Mouse (Mus musculus) frontal cortex, adult 2 months (tissue): ENCODE results near the gene Srgap3. TPM values are rescaled to one million over a fixed set of nuclear protein-coding genes. Genes with fewer than 3 reads are reported as not detected.

Experiments
- DNase-seq, 2 experiments: peaks; one replicate each; pipeline ENCODE4 v3.0.0; 2022; ENCODE audit warnings: low spot score in 1 of 2; ENCODE audit errors: extremely low spot score in 1 of 2
- polyA plus RNA-seq: library from polyadenylated mRNA; depleted of rRNA; stranded (reverse); fragments of >200 nt; gene quantifications from 2 replicates; pipeline ENCODE4 v1.2.3, GENCODE M21; 2012

Srgap3 gene
- polyA plus RNA-seq, 1 experiment, result 124 TPM

- no peak for DNase-seq
These were observed 121.4 kb downstream of the Srgap3 start for GRCm38 (mm10) chr6:112825657-112826056.

DNA sequence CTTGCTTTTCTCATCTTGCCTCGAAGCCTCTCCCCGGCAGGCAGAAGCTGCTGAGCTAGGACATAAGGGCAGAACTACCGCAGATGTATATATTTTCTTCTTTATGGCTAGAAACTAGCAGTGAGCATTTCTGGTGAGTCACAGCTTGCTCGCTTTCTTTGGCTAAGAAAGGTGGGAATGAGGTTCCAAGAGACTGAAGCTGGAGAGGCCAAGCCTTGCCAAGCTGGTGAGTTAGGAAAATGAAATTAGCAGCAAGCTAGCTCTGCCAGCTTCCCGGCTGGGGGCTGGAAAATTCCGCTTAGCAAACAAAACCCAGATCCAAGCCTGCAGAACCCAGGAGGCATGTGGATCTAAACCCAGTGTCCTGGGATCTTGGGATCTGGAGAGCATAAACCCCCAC, 124.0 kb downstream of the Srgap3 start:
- peak; percentile 85 to 87 for DNase-seq

- DNase-seq, result peak; percentile 37 to 62
These were observed 126.6 kb downstream of the Srgap3 start for GRCm38 (mm10) chr6:112820298-112820992.

GRCm38 (mm10) chr6:112818403-112818901, 128.6 kb downstream of the Srgap3 start:
- DNase-seq, result no peak

GRCm38 (mm10) chr6:112815604-112816003, 131.5 kb downstream of the Srgap3 start:
- no peak for DNase-seq

DNA sequence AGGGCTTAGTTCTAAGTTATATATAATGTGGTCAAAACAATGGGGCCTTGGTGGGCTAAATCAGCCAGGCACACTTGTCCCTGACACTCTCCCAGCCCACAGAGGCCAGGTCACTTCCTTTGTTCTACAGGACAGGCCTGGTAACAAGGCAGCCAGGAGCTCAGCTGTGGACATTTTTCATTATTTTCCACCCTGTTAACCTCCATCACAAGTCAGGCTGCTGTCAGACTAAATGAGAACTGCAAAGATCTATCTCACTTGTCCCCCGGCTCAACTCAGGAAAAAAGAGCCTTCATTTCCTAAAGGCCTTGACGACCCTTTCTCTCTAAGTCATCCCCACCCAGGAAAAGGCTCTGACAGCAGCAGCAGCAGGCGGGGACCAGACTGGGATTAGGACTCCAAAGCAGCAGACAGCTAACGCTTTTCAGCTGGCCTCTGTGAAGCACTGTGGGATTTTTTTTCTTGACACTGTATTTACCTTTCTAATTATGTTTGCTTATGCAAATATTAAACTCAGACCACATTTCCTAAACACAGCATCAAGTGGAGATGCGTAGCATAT, 132.5 kb downstream of the Srgap3 start:
- no peak for DNase-seq

- DNase-seq, result no peak
These were observed 134.2 kb downstream of the Srgap3 start for GRCm38 (mm10) chr6:112812884-112813283.

DNA sequence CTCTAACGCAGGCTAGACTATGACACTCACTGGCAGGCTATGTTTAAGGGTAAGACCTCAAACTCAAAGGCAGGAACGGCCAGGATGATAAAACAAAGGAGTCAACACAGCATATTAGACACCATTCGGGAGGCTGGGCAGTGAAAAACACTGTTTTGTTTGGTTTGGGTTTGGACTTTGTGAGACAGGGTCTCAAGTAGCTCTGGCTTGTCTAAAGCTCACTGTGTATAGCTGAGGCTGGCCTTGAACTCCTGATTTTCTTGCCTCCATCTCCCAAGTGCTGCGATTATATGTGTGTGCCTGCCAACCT, 136.6 kb downstream of the Srgap3 start:
- no peak for DNase-seq

- peak; percentile 63 to 69 for DNase-seq
These were observed 137.2 kb downstream of the Srgap3 start for GRCm38 (mm10) chr6:112809658-112810520.

DNA sequence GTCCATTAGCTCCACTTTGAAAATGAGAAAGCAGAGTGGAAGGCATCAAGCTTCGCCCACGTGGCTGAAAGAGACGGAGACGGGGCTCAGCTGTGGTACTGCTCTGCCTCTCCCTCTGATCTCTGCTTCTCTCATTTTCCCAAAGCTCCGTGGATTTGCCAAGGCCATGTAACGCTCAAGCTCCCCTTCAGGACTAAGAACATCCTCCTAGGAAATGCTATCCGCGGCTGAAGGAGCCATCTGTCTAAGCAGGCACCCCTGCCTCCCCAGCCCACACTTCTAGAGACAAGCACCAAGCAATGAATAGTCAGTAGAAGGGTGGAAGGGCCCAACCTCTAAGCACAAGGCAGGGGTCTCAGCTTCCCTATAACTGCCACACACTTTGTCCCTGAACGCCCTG, 138.3 kb downstream of the Srgap3 start:
- DNase-seq, result no peak

DNA sequence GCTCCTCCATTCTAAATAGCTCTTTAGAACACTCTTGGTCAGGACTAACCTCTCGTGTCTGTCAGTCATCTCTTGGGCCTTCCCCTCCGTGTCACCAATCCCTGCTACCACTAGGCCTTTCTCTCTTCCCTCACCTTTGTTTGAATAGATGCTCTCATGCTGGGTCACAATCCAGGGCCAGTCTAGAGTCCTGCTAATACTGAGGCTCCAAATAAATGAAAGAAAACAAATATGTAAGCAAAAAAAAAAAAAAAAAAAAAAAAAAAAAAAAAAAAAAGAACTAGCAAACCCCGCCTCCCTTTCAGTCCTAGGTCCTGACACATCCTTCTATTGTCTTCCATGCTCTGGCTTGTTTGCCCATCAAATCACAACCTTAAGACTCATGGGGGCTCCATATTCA, 145.1 kb downstream of the Srgap3 start:
- DNase-seq, result no peak

GRCm38 (mm10) chr6:112798378-112798777, 148.7 kb downstream of the Srgap3 start:
- DNase-seq, result no peak

GRCm38 (mm10) chr6:112796607-112797006, 150.5 kb downstream of the Srgap3 start:
- no peak for DNase-seq

- peak in 1 of 2 experiments; percentile 28 for DNase-seq
These were observed 153.2 kb downstream of the Srgap3 start for GRCm38 (mm10) chr6:112793887-112794286.

DNA sequence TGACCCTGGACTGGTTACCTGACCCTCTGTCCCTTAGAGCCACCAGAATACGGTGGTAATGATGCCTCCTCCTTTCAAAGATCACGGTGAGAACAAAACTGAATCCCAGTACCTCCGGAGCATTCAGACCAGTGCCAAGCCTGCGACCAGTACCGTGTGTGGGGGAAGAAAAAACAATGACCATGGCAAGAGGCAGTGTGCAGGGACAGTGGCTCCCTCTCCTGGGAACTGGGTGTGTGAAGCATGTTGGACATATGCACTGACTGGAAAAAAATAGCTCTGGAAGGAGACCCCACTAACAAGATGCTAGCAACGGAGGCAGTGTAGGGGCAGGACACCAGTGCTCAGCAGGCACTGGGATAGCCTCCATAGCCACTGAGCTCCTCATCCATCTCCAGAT, 157.2 kb downstream of the Srgap3 start:
- DNase-seq, result no peak

GRCm38 (mm10) chr6:112788617-112789016, 158.4 kb downstream of the Srgap3 start:
- DNase-seq, result no peak

GRCm38 (mm10) chr6:112788174-112788573, 158.9 kb downstream of the Srgap3 start:
- no peak for DNase-seq

DNA sequence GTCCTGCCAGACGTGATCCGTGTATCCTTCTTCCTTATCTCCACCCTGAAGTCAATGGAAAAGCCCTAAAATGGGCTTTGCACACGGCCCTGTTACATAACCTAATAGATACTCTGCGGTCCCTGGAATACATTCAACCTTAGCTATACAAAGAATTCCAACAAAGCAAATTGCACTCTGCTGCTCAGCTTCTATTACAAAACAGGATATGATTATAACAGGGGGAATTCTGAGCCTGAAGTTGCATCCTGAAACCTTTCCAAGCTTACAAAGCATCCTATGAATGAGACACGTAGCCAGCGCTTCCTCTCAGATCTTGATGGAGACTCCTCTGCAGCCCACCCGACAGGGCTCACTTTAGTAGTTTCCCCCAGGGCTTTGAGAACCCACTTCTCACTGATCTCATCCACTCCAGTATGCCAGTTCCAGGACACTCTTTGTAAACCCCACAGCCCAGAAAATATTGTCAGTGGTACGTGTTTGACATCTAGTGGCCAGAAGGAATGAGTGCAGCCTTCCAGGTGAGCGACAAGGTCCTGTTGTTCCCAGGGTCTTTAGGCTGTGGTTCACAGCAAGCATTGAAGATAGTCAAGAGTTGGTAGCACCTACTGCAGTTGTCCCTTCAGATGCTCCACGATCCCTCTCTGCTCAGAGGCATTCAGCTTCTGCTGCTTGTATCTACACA, 165.5 kb downstream of the Srgap3 start:
- peak in 1 of 2 experiments; percentile 33 for DNase-seq

GRCm38 (mm10) chr6:112778211-112778610, 168.9 kb downstream of the Srgap3 start:
- DNase-seq, result peak; percentile 59 to 79

DNA sequence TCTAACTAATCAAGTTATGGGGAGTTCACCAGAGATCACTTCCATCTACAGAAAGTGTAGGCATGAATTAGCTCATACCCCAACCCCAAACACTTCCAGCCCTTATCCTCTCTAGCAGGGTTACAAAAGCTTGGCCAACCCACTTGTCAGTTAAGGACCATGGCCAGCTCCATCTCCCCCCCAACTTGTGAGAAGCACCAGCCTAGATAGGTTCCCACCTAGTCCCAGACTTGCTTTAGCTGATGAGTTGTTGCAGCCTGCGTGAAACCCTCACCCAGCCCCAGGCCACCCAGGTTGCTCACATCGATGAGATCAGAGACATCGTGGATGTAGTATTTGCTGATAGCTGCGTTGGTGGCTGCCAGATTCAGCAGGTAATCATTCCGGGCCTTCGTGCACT, 170.3 kb downstream of the Srgap3 start:
- no peak for DNase-seq

GRCm38 (mm10) chr6:112773754-112774153, 173.3 kb downstream of the Srgap3 start:
- DNase-seq, result no peak
